Mouse (Mus musculus): ENCODE measurements around the gene Tmem107. TPM values are rescaled to one million over a fixed set of nuclear protein-coding genes. Genes with fewer than 3 reads are reported as not detected.

Gene Tmem107
- total and polyA plus RNA-seq, 2 experiments from 2014 or later, result 41.7 to 45.6 TPM

DNA sequence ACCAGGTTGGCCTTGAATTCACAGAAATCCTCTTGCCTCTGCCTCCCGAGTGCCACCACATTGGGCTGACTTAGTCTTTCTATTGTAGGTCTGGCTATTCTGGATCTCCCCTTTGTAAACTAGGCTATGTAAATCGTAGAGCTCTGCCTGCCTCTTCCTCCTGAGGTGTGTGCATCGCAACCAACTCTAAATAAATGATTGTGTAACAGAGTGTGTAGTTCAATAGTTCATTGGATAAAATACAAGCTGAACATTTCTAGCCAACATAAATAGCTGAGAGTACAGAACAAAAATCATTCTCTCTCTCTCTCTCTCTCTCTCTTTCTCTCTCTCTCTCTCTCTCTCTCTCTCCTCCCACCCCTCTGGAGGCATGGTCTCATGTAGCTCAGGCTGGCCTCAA, 44.0 kb downstream of the Tmem107 start:
- no peak for ATAC-seq
- DNase-seq, result no peak
- Histone ChIP-seq H3K36me3 (ENCODE audit: insufficient read depth) (peaks cover under 1% of the 10 kb centered on the region; the same call in 1 of the 2 replicates), H3K4me2 (ENCODE audit: low read depth) (no peak overlapping the region), H3K4me1 (ENCODE audit: insufficient read depth) (0 out of 2 replicates have a peak, but pooled peaks cover 5% of the 10 kb centered on the region), H3K27me3 (ENCODE audit: insufficient read depth, low read length) (no peaks in the 10 kb centered on the region; the same call in 1 of the 2 replicates), H3K4me3 (ENCODE audit: low read depth, low read length) (no peak overlapping the region), H3K9ac (no peak overlapping the region), H3K9me3 (ENCODE audit: low read length) (no peaks in the 10 kb centered on the region), H3K27ac (ENCODE audit: low read depth, low read length) (no peak overlapping the region)
- 84% methylated on average over 3 of the region's 3 CpGs for WGBS
- TF ChIP-seq CTCF (IDR thresholded peaks at IDR 0.05; ENCODE audit: low read depth), result no peak

DNA sequence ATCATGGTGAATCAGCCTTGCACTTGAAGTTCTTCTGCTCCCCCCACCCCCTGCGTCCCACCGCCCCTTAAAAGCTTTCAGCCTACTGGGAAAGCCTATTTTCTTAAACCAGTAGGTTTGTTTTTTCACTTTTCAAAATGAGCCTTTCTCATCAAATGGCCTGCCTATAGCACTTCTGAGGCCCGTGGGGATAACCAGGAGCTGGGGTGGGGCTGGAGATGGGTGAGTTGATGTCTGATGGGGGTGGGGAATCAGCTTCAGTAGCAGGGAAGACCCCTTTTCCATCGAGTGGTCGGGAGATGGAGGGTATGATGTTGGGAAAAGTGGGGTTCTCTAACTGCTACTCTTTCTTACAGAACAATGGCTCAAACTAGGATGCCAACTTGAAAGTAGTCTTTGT, 46.2 kb downstream of the Tmem107 start:
- Histone ChIP-seq H3K4me2 (ENCODE audit: low read depth) (peak overlapping the region; percentile 96), H3K9me3 (ENCODE audit: low read length) (no peaks in the 10 kb centered on the region), H3K36me3 (ENCODE audit: insufficient read depth) (no peaks in the 10 kb centered on the region), H3K4me1 (ENCODE audit: insufficient read depth) (peaks cover 18% of the 10 kb centered on the region), H3K27ac (ENCODE audit: low read depth, low read length) (no peak overlapping the region), H3K27me3 (ENCODE audit: insufficient read depth, low read length) (no peaks in the 10 kb centered on the region; the same call in 1 of the 2 replicates), H3K4me3 (ENCODE audit: low read depth, low read length) (peak overlapping the region; percentile 70; the same call in 1 of the 2 replicates), H3K9ac (no peak overlapping the region)
- ATAC-seq (no peak), DNase-seq (no peak)
- WGBS, result 62% methylated on average over 5 of the region's 5 CpGs
- no peak for TF ChIP-seq CTCF (IDR thresholded peaks at IDR 0.05; ENCODE audit: low read depth)

DNA sequence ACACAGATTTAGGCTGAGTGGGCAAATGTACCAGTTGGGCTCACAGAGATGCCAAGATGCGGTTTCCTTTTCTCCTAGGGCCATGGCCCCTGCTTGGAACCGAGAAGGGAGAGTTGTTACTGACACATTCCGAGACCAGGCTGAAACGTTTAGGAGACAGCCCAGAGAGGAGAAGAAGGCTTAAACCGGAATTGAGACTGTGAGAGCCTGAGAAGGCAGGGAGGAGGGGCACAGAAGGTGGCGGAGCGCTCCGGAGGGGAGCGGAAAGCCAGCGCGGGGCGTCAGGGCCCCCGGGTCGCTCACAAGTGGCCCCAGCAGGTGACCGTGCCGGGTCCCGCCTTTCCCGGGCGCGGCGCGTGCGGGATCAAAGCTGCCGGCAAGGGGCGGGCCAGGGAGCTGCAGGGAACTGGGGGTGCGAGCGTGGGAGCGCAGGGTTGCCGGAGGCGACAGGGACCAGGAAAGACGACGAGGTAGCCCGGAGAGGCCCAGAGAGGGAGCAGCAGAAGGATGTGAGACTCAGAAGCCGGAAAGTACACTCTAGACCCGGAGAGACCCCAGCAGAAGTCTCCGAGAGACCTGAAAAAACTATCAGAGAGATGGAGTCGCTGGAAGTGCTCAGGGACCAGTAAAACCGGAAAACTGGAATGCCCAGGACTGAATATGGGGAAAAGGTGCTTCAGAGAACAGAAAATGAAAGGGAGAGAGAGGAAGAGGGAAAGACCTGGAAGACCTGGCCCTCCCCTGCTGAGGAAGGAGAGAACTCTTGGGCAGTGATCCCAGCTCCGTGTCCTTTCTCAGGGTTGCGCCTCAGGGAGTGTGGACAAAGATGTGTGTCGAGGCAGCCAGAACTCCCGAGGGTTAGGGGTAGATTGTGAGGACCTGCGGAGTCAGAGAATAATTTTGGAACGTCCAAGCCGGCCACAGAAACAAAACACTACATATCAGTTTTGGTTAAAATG, 47.4 kb downstream of the Tmem107 start:
- Histone ChIP-seq H3K4me1 (ENCODE audit: insufficient read depth) (peaks cover 18% of the 10 kb centered on the region), H3K27ac (ENCODE audit: low read depth, low read length) (peak overlapping the region; percentile 74), H3K9ac (peak overlapping the region; percentile 60), H3K27me3 (ENCODE audit: insufficient read depth, low read length) (no peaks in the 10 kb centered on the region), H3K4me2 (ENCODE audit: low read depth) (peak overlapping the region; percentile 96), H3K9me3 (ENCODE audit: low read length) (no peaks in the 10 kb centered on the region), H3K4me3 (ENCODE audit: low read depth, low read length) (peak overlapping the region; percentile 70), H3K36me3 (ENCODE audit: insufficient read depth) (no peaks in the 10 kb centered on the region)
- DNase-seq (peak; percentile 46), ATAC-seq (peak; percentile 7; the same call in 1 of the 2 replicates)
- WGBS, result 1% methylated on average over 45 of the region's 45 CpGs
- no peak for TF ChIP-seq CTCF (IDR thresholded peaks at IDR 0.05; ENCODE audit: low read depth)

DNA sequence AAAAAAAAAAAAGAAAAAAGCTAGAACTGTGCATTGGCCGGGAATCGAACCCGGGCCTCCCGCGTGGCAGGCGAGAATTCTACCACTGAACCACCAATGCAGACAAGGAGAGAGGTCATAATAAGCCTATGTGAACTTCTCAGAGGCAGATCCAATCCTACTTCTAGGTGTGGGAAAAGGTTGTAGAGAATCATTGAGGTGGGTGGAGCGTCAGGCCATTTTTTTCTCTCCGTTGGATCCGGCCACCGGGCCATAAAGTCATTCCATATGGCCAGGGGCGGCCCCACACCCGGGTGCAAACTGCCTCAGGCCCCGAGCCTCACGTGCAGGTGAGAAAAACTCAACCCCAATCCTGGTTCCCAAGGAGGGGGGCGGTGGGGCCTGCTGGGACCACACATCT, 48.2 kb downstream of the Tmem107 start:
- H3K9ac ChIP-seq, result peak overlapping the region; percentile 7; the same call in 1 of the 2 replicates
- peak overlapping the region; percentile 70 for H3K4me3 ChIP-seq (ENCODE audit: low read depth, low read length)
- H3K4me2 ChIP-seq (ENCODE audit: low read depth), result peak overlapping the region; percentile 96
- H3K27ac ChIP-seq (ENCODE audit: low read depth, low read length), result no peak overlapping the region
- no peak for TF ChIP-seq CTCF (IDR thresholded peaks at IDR 0.05; ENCODE audit: low read depth)
- no peaks in the 10 kb centered on the region for H3K9me3 ChIP-seq (ENCODE audit: low read length)
- DNase-seq (peak; percentile 95), ATAC-seq (no peak; the same call in 1 of the 2 replicates)
- WGBS, result under 1% methylated on average over 15 of the region's 15 CpGs
- H3K36me3 ChIP-seq (ENCODE audit: insufficient read depth), result no peaks in the 10 kb centered on the region
- no peaks in the 10 kb centered on the region for H3K27me3 ChIP-seq (ENCODE audit: insufficient read depth, low read length)
- H3K4me1 ChIP-seq (ENCODE audit: insufficient read depth), result peaks cover 18% of the 10 kb centered on the region

DNA sequence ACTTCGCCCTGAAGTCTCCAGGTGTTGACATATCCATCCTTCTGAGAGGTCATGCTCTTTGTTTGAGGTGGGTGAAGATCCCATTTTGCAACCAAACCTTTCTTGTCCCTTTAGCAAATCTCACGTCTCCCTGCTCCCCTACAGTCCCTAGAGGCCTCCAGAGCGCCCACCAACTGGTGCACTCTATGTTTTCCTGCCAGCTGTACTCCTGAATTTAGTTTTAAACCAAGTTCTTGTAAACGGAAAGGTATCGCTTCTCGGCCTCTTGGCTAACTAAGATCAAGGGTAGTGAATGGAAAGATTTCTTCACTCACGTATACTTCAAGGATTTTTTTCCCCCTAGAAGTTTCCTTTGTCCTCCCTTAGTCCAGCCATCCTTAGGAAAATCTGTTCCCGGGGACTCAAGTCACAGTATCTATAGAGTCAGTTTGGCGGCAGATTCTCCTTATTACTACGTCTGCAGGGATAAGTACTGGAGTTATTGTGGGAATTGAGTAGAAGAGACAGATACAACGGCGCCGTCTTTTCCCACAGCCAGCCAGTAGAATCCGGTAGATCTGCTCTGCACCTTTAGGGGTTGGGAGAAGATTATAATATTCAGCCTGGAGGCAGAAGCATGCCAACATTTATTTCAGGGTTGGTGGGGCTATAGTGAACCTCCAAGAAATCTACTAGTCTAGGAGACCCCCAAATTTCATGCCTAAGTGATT, 49.0 kb downstream of the Tmem107 start:
- TF ChIP-seq CTCF (IDR thresholded peaks at IDR 0.05; ENCODE audit: low read depth), result no peak
- no peak overlapping the region for H3K27ac ChIP-seq (ENCODE audit: low read depth, low read length)
- H3K9ac ChIP-seq, result no peak overlapping the region
- peak overlapping the region; percentile 85 for H3K4me3 ChIP-seq (ENCODE audit: low read depth, low read length)
- ATAC-seq (no peak), DNase-seq (peak; percentile 7)
- no peaks in the 10 kb centered on the region for H3K36me3 ChIP-seq (ENCODE audit: insufficient read depth)
- H3K27me3 ChIP-seq (ENCODE audit: insufficient read depth, low read length), result no peaks in the 10 kb centered on the region
- H3K4me2 ChIP-seq (ENCODE audit: low read depth), result peak overlapping the region; percentile 96
- H3K4me1 ChIP-seq (ENCODE audit: insufficient read depth), result peaks cover 18% of the 10 kb centered on the region
- no peaks in the 10 kb centered on the region for H3K9me3 ChIP-seq (ENCODE audit: low read length)
- WGBS, result 40% methylated on average over 14 of the region's 14 CpGs

DNA sequence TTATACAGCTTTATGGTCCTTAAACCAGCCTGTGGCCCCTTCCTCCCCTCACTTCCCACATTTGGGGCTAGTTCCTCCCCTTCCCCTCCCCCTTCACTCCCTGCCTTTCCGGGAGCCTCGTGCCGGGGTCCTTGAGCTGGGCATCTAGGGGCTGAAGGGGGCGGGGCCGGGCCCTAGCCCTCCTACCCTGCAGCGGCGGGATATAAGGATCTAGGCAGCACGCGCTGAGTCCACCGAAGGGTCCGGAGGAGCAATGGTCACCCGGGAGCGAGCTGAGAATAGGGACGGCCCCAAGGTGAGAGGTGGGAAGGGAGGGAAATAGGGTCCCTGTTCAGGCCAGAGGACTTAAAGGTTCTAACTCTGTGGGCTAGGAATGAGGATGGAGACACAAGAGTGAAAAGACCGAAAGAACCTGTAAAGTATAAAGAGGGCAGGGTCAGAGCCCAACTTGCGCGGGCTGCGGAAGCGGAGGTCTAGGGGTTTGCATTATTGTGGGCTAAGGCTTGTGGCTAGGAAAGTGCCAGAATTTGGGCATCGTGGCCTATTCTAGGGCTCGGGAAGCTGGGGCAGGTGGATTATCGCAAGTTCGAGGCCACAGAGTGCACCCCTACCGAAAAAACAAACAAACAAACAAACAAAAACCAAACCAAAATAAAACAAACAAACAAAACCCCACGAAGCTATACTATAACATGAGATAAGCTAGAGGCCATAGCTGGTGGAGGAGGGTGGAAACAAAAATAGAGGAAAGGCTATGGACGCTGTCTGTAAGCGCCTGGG, 49.8 kb downstream of the Tmem107 start, which contains the start of gene Hes7:
Gene Hes7 (plus strand): TSS at position 184 of the 780 bp plus-strand sequence.
- Histone ChIP-seq H3K9ac (peak within 1 kb of the TSS; percentile 73), H3K36me3 (ENCODE audit: insufficient read depth) (no peaks in the 10 kb centered on the region), H3K4me2 (ENCODE audit: low read depth) (peak within 1 kb of the TSS; percentile 96), H3K9me3 (ENCODE audit: low read length) (no peaks in the 10 kb centered on the region), H3K4me3 (ENCODE audit: low read depth, low read length) (peak within 1 kb of the TSS; percentile 85), H3K27me3 (ENCODE audit: insufficient read depth, low read length) (no peaks in the 10 kb centered on the region), H3K4me1 (ENCODE audit: insufficient read depth) (peaks cover 18% of the 10 kb centered on the region), H3K27ac (ENCODE audit: low read depth, low read length) (no peak within 1 kb of the TSS)
- no peak for TF ChIP-seq CTCF (IDR thresholded peaks at IDR 0.05; ENCODE audit: low read depth)
- ATAC-seq (no peak), DNase-seq (no peak)
- WGBS, result 7% methylated on average over 27 of the region's 27 CpGs
